Mouse (Mus musculus): ENCODE measurements at regions not wholly inside any gene's neighbourhood (a gene's known extent, or its start where the extent isn't known, plus 50 kb on each side); places are given as distances from the start of the nearest gene placed in this dataset.

DNA sequence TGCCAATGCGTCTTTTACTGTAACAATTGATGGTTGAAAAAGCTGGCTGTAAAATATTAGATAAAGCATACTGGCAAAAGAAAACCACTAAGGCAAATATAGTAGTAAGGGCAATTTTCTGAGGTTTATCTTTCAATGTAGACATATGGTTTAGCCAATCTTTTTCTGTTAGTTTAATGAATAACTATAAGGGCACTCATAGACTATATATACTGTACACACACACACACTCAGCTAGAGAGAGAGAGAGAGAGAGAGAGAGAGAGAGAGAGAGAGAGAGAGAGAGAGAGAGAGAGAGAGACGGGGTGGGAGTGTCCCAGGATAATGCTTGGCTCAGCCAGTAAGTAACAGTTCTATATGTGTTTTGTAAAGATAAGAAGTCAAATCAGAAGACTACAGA lies 85.3 kb upstream of the Tcf21 start:
- Histone ChIP-seq H3K9me3 (ENCODE audit: control insufficient read depth, low read length) (no peaks in the 10 kb centered on the region), H3K4me1 (replicated peaks; ENCODE audit: control insufficient read depth, insufficient read depth, low read length) (no peaks in the 10 kb centered on the region), H3K4me2 (no peak overlapping the region), H3K4me3 (ENCODE audit: low read depth, low read length) (no peak overlapping the region), H3K9ac (ENCODE audit: low read depth, low read length) (no peak overlapping the region), H3K27me3 (replicated peaks; ENCODE audit: control insufficient read depth, insufficient read depth, low read length) (no peaks in the 10 kb centered on the region), H3K27ac (ENCODE audit: low read depth, low read length) (no peak overlapping the region), H3K36me3 (ENCODE audit: control insufficient read depth, insufficient read depth, low read length) (no peaks in the 10 kb centered on the region)
- 63% methylated on average over 2 of the region's 2 CpGs for WGBS
- DNase-seq (ENCODE audit: low spot score) (no peak), ATAC-seq (replicated peaks; ENCODE audit: low FRiP score) (no peak)

DNA sequence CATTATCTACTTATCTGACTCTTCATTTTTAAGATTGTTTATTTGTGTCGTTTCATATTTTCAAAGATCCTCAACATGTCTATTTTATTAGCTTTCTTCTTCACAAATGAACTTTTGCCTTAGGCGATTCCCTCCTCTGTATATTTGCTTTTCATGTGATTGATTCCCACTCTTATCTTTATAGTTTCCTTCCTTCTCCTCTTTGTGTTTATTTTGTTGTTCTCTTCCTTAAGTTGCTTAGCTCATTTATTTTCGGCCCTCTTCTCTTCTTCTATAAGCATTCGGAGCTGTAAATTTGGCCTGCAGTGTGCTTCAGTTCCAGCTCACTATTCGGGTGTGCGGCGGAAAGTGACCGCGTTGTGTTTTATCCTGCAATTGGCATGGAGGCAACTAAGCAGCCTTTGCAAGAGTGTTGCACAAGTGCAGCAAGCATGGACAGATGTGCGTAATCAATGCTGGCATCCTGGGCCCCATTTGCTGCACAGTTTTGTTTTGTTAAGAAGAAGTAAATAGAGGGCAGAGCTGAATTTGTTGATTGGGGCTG lies 73.5 kb upstream of the Tcf21 start:
- Histone ChIP-seq H3K9me3 (ENCODE audit: control insufficient read depth, low read length) (no peaks in the 10 kb centered on the region), H3K9ac (ENCODE audit: low read depth, low read length) (no peak overlapping the region), H3K4me2 (no peak overlapping the region), H3K4me3 (ENCODE audit: low read depth, low read length) (no peak overlapping the region), H3K4me1 (replicated peaks; ENCODE audit: control insufficient read depth, insufficient read depth, low read length) (no peaks in the 10 kb centered on the region), H3K36me3 (ENCODE audit: control insufficient read depth, insufficient read depth, low read length) (no peaks in the 10 kb centered on the region), H3K27ac (ENCODE audit: low read depth, low read length) (no peak overlapping the region), H3K27me3 (replicated peaks; ENCODE audit: control insufficient read depth, insufficient read depth, low read length) (no peaks in the 10 kb centered on the region)
- WGBS = 69% methylated on average over 10 of the region's 10 CpGs
- DNase-seq (ENCODE audit: low spot score) = no peak
- no peak for ATAC-seq (replicated peaks; ENCODE audit: low FRiP score)

GRCm38 (mm10) chr10:22887451-22887850 lies 67.5 kb upstream of the Tcf21 start:
- no peak for DNase-seq (ENCODE audit: low spot score)
- H3K9me3 ChIP-seq (ENCODE audit: control insufficient read depth, low read length) = no peaks in the 10 kb centered on the region
- H3K36me3 ChIP-seq (ENCODE audit: control insufficient read depth, insufficient read depth, low read length) = no peaks in the 10 kb centered on the region
- H3K27ac ChIP-seq (ENCODE audit: low read depth, low read length) = no peak overlapping the region
- ATAC-seq (replicated peaks; ENCODE audit: low FRiP score) = no peak
- no peak overlapping the region for H3K4me2 ChIP-seq
- WGBS = 41% methylated on average over 6 of the region's 6 CpGs
- no peak overlapping the region for H3K4me3 ChIP-seq (ENCODE audit: low read depth, low read length)
- no peak overlapping the region for H3K9ac ChIP-seq (ENCODE audit: low read depth, low read length)
- no peaks in the 10 kb centered on the region for H3K27me3 ChIP-seq (replicated peaks; ENCODE audit: control insufficient read depth, insufficient read depth, low read length)
- H3K4me1 ChIP-seq (replicated peaks; ENCODE audit: control insufficient read depth, insufficient read depth, low read length) = no peaks in the 10 kb centered on the region

GRCm38 (mm10) chr10:22879714-22880113 lies 59.7 kb upstream of the Tcf21 start:
- Histone ChIP-seq H3K4me1 (replicated peaks; ENCODE audit: control insufficient read depth, insufficient read depth, low read length) (no peaks in the 10 kb centered on the region), H3K4me2 (no peak overlapping the region), H3K9me3 (ENCODE audit: control insufficient read depth, low read length) (no peaks in the 10 kb centered on the region), H3K27me3 (replicated peaks; ENCODE audit: control insufficient read depth, insufficient read depth, low read length) (no peaks in the 10 kb centered on the region), H3K9ac (ENCODE audit: low read depth, low read length) (no peak overlapping the region), H3K4me3 (ENCODE audit: low read depth, low read length) (no peak overlapping the region), H3K27ac (ENCODE audit: low read depth, low read length) (no peak overlapping the region), H3K36me3 (ENCODE audit: control insufficient read depth, insufficient read depth, low read length) (no peaks in the 10 kb centered on the region)
- ATAC-seq (replicated peaks; ENCODE audit: low FRiP score) (no peak), DNase-seq (ENCODE audit: low spot score) (no peak)
- WGBS = 29% methylated on average over 4 of the region's 4 CpGs

- Histone ChIP-seq H3K4me1 (replicated peaks; ENCODE audit: control insufficient read depth, insufficient read depth, low read length) (no peaks in the 10 kb centered on the region), H3K27me3 (replicated peaks; ENCODE audit: control insufficient read depth, insufficient read depth, low read length) (no peaks in the 10 kb centered on the region), H3K9ac (ENCODE audit: low read depth, low read length) (no peak overlapping the region), H3K27ac (ENCODE audit: low read depth, low read length) (no peak overlapping the region), H3K36me3 (ENCODE audit: control insufficient read depth, insufficient read depth, low read length) (no peaks in the 10 kb centered on the region), H3K9me3 (ENCODE audit: control insufficient read depth, low read length) (no peaks in the 10 kb centered on the region), H3K4me3 (ENCODE audit: low read depth, low read length) (no peak overlapping the region), H3K4me2 (no peak overlapping the region)
- WGBS = 77% methylated on average over 5 of the region's 5 CpGs
- DNase-seq (ENCODE audit: low spot score) = no peak
- ATAC-seq (replicated peaks; ENCODE audit: low FRiP score) = no peak
These were observed 57.7 kb upstream of the Tcf21 start for GRCm38 (mm10) chr10:22877536-22878130.

DNA sequence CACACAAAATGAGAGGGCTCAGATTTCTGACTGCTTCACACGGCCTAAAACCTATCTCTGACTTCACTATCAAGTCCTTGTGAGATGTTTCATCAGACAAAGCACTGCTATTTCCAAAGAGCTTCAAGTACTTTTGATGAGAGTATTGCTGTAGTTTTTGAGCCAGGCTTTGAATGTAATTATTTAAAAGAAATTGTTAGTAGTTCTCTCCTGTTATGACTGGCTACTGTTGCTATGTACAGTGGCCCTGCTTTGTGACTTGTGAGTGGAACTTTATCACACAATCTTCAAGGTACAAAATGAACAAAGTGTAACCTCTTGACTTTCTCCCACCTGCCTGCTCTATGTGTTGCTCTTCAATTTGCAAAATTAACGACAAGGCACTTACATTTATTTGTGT lies 57.1 kb upstream of the Tcf21 start:
- no peak for ATAC-seq (replicated peaks; ENCODE audit: low FRiP score)
- DNase-seq (ENCODE audit: low spot score) = no peak
- WGBS = 73% methylated on average over 2 of the region's 2 CpGs

DNA sequence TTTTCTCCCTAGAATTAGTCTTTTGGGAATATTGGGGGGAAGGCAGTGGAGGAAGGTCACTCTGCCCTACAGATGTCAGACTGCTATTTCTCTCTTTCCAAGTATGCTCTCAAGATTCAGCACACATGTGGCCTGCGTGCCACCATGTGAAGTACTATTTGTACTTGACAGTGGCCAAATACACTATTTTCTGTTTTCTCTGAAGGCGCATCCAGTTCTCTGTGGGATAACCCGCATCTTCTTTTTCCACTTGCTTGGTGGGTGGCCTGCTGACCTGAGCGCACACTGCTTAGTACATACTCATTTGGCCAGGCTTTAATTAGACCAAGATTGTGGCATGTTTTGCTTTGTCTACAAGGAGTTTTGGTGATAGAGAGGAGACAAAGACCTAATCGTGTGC lies 55.7 kb upstream of the Tcf21 start:
- no peak for DNase-seq (ENCODE audit: low spot score)
- 79% methylated on average over 5 of the region's 5 CpGs for WGBS

More for the DNA sequence above, 57.1 kb upstream of the Tcf21 start:
- Histone ChIP-seq H3K9me3 (ENCODE audit: control insufficient read depth, low read length) (no peaks in the 10 kb centered on the region), H3K27ac (ENCODE audit: low read depth, low read length) (no peak overlapping the region), H3K4me3 (ENCODE audit: low read depth, low read length) (no peak overlapping the region), H3K4me1 (replicated peaks; ENCODE audit: control insufficient read depth, insufficient read depth, low read length) (no peaks in the 10 kb centered on the region), H3K4me2 (no peak overlapping the region), H3K27me3 (replicated peaks; ENCODE audit: control insufficient read depth, insufficient read depth, low read length) (no peaks in the 10 kb centered on the region), H3K36me3 (ENCODE audit: control insufficient read depth, insufficient read depth, low read length) (no peaks in the 10 kb centered on the region), H3K9ac (ENCODE audit: low read depth, low read length) (no peak overlapping the region)

DNA sequence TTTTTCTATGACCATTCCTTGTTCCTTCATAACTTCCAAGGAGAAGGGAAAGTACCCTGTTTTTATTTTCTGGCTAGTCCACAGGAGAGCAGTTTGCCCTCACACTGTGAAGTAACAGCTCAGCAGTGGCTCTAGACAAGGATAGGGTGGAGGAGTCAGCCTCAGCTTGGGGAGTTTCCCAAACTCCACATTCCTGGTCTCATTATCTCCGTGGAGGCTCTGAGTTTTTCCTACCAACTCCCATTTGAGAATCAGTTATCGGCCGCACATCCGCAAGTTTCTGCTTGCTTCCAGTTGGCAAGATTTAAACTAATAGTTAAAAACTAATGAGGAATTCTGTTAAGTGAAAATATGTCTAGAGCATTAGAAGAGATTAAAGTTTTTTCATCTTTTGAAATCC lies 55.2 kb upstream of the Tcf21 start:
- WGBS = 64% methylated on average over 4 of the region's 4 CpGs
- H3K9me3 ChIP-seq (ENCODE audit: control insufficient read depth, low read length) = no peaks in the 10 kb centered on the region
- H3K36me3 ChIP-seq (ENCODE audit: control insufficient read depth, insufficient read depth, low read length) = no peaks in the 10 kb centered on the region
- H3K9ac ChIP-seq (ENCODE audit: low read depth, low read length) = no peak overlapping the region
- H3K4me2 ChIP-seq = no peak overlapping the region
- DNase-seq (ENCODE audit: low spot score) = no peak
- no peak overlapping the region for H3K27ac ChIP-seq (ENCODE audit: low read depth, low read length)
- no peaks in the 10 kb centered on the region for H3K27me3 ChIP-seq (replicated peaks; ENCODE audit: control insufficient read depth, insufficient read depth, low read length)
- no peak overlapping the region for H3K4me3 ChIP-seq (ENCODE audit: low read depth, low read length)
- no peaks in the 10 kb centered on the region for H3K4me1 ChIP-seq (replicated peaks; ENCODE audit: control insufficient read depth, insufficient read depth, low read length)
- ATAC-seq (replicated peaks; ENCODE audit: low FRiP score) = no peak

More for the DNA sequence above, 55.7 kb upstream of the Tcf21 start:
- Histone ChIP-seq H3K27me3 (replicated peaks; ENCODE audit: control insufficient read depth, insufficient read depth, low read length) (no peaks in the 10 kb centered on the region), H3K4me1 (replicated peaks; ENCODE audit: control insufficient read depth, insufficient read depth, low read length) (no peaks in the 10 kb centered on the region), H3K4me3 (ENCODE audit: low read depth, low read length) (no peak overlapping the region), H3K9ac (ENCODE audit: low read depth, low read length) (no peak overlapping the region), H3K36me3 (ENCODE audit: control insufficient read depth, insufficient read depth, low read length) (no peaks in the 10 kb centered on the region), H3K27ac (ENCODE audit: low read depth, low read length) (no peak overlapping the region), H3K9me3 (ENCODE audit: control insufficient read depth, low read length) (no peaks in the 10 kb centered on the region), H3K4me2 (no peak overlapping the region)
- no peak for ATAC-seq (replicated peaks; ENCODE audit: low FRiP score)

All from liver, embryonic 11.5 days (tissue).